Mouse (Mus musculus) liver, adult (tissue): ENCODE data around the gene Ptger1.

Experiments
- GATA4 ChIP-seq: IDR thresholded peaks from 2 replicates; pipeline ENCODE4 v1.6.1; 2014; ENCODE audit warnings: mild to moderate bottlenecking, low read length; ENCODE audit not compliant: insufficient replicate concordance

Gene Ptger1

DNA sequence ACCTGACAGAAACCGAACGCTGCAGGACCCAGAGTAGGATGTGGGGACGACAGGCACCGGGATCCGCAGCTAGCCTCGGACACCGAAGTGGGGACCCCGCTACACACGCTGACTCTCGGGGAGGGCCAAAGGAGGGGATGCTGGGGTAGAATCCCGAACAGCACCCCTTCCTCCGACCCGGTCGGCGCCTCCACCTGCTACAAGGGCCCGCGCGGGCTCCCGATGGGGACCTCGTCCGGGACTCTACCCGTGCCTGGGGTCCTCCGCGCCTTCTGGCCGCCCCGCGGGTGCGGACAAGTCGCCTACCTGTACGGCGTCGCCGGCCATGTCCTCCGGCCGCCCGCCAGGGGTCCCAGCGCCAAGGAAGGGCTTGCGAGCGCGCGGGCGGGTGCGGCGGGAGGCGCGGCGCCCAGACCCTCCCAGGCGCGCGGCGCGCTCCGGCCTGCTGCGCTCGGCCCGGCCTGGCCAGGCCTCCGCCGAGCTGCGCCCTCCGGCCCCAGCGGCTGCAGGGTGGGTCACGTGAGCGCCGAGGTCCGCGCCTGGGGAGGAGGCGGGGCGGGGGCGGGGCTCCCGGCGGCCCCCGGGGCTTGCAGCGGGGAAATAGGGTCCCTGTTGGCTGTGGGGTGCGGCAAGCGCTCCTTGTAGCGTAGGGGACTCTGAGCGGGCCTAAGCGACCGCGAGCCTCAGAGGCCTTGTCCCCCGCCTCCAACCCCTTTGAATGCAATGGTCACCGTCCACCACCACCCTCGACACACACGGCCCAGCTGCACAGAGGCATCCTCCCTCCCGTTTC is 32.4 kb downstream of the Ptger1 start, which contains the start of gene Pkn1:
TSS of gene Pkn1 (minus strand) at position 519 of the 793 bp plus-strand sequence.
- TF ChIP-seq GATA4: no peak

DNA sequence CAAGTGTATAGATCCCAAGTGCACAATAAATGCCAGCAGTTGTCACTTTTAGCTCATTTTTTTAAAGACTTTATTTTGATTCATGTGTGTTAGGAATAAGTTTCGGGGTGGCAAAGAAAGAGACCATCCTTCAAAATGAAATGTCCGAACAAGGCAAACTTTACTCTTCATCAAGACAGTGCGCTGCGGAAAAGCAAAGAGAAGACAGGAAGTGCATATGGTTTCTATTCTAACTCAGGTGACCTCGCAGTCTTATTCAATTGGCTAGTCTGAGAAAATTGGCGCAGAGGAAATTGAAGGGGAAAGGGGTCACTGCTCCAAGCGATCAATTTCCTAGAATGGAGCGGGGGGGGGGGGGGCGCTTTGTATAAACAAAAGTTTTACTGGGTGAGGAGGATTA is 33.1 kb downstream of the Ptger1 start:
- TF ChIP-seq GATA4: no peak

DNA sequence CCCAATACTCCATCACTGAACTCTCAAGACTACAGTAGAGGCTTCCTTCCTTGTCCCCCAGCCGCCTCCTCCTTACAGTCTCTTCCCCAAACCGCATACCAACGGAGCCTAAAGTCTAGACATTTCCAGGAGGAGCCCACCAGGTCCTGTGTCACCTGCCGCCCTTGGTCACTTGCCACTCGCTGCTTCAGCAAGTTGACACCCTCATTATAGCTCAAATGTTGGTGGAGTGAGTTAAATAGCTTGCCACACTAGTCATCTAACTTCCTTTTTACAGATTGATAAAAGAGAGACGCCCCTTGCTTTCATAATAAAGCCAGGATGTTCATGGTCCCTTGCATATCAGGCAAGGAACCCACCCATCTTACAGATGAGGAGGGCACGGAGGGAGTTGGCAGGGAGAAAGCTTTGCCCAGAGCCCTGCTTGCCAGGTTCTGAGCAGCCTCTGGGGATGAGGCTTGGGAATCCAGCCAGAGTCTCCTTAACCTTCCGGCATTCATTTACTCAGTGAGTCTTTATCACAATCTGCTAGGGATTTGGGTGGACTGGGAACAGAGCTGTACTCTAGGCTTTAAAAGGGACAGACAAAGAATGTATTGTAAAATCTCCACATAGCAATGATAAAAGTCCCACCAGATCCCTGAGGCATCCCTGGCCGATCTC is 34.1 kb downstream of the Ptger1 start:
- no peak for TF ChIP-seq GATA4

DNA sequence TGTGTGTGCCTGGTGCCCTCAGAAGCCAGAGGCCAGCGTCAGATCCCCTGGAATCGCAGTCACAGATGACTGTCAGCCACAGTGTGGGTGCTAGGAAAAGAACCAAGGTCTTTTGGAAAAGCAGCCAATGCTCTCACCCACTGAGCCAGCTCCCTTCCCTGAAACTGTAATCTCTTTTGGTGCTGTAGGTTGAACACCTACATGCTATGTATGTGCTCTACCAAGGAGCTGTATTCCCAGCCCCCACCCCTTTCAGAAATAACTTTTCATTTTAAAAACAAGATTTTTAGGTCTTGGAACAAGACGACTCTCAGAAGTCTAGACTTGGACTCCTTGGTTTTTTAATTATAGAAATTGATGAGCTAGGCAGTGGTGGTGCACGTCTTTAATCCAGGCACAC is 36.9 kb downstream of the Ptger1 start:
- no peak for TF ChIP-seq GATA4

DNA sequence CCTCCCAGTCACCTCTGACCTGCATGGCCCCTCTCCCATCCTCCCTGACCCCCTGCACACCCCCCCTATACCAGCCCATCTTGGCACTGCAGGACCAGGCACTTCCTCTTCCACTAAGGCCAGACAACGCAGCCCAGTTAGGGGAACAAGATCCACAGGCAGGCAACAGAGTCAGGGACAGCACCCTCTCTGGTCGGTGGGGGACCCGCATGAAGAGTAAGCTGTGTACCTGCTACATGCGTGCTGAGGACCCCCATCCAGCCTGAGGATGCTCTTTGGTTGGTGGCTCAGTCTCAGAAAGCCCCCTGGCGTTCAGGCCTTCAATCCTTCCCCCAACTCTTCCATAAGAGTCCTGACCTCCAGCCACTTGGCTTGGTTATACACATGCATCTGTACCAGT is 39.9 kb downstream of the Ptger1 start:
- no peak for TF ChIP-seq GATA4

DNA sequence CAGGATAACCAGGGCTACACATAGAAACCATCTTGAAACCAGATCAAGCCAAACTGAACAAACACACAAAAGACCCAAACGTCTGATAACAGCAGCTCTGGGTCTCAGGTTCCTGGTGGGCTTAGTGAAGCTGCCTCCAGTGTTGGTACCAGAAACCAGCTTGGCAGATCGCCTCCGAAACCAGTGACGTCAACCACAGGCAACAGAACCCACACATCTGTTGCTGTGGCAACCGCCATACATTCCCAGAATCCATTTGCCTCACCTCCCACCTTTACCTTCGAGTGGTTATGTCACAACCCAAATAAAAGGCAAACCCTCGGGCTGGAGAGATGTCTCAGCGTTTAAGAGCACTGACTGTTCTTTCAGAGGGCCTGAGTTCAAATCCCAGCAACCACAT is 41.1 kb downstream of the Ptger1 start:
- no peak for TF ChIP-seq GATA4

DNA sequence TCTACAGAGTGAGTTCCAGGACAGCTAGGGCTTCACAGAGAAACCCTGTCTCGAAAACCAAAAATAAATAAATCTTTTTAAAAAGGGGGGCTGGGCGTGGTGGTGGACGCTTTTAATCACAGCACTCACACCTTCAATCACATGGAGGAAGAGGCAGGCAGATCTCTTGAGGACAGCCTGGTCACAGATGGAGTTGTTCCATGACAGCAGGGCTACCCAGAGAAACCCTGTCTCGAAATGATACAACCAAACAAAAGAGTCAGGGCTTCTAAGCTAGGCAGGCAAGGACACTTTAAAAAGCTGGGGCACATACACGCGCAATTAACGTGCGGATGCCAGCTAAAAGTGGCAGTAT is 48.2 kb downstream of the Ptger1 start:
- TF ChIP-seq GATA4: no peak

DNA sequence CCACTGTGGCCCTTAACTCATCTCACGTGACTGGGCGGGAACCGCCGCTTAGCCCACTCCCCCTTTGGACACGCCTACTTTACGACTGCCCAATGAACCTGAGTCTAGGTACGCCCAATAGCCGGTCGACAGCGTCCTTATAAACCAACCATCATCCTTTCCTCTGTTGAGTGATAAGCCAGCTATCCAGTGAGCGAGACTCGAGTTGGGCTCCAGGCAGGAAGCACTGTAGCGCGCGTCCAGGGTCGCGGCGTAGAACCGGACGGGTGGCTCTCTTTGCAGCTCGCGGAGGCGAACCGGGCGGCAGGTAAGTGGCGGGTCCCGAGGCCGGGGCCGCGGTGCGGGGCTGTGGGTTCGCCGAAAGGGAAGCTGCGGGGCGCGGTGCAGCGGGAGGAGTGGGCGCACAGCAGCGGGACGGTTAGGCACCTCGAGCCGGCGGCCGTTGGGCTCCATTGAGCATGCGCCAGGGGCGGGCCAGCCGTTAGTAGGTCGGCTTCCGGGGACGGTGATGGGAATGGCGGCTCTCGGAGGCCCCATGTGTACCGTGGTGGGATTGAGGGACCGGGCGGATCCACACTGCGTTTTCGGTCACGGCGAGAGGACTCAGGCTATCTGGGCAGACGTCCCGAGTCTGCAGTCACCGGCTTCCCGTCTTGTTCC is 48.7 kb downstream of the Ptger1 start, which contains the start of gene Ddx39:
TSS of gene Ddx39 (plus strand) at position 147 of the 660 bp plus-strand sequence.
- TF ChIP-seq GATA4: peak; percentile 27; the same call in 1 of the 2 replicates

DNA sequence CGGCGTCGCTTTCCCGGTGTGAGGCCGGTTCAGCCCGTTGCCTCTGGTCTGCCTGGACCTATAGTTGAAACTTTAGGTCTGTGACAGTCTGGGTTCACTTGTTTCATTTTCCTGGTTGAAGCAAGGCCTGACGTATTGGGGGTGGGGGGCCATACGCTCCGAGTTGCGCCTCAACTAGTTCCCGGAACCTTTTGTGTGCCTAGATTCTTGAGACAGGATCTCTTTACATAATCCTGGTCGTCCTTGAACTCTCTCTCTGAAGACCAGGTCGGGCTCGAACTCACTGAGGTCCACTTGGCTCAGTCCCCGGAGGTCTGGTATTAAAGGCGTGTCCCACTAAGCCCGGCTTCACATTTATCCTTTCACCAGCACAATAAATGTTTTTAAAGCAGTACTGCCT is 49.3 kb downstream of the Ptger1 start:
- no peak for TF ChIP-seq GATA4

DNA sequence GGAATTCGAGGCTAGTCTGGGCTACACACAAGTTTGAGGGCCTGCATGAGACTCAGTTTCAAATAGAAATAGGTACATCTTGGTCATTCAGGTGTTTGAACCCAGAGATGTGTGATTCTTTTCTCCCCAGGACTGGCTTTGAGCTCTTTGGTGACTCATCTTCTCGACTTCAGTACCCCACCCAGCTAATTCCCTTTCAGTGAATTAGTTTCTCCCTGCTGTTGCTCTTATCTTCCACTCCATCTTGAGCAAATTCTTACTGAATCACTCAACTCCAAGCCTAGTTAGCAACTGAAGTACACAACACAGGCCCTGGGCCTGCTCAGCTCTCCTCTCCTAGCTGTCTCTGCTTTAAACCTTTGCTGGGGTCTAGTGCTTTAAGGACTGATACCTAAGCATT is 50.1 kb downstream of the Ptger1 start:
- TF ChIP-seq GATA4: no peak

DNA sequence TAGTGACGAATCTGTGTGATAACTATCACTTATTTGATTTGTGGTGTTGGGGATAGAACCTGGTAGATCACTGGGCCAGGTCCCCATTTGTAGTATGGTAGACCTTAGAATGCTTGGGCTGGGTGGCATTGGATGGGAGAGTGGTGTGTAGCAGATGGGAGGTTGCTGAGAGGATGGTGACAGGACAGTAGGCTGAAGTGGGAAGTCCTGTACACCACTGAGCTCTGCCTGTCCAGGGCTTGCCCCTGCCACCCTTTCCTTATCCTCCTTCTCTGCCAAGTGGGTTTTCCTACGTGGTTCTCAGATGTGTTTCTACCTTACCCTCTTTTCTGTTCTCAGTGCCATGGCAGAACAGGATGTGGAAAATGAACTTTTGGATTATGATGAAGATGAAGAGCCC is 52.6 kb downstream of the Ptger1 start:
- TF ChIP-seq GATA4: no peak

DNA sequence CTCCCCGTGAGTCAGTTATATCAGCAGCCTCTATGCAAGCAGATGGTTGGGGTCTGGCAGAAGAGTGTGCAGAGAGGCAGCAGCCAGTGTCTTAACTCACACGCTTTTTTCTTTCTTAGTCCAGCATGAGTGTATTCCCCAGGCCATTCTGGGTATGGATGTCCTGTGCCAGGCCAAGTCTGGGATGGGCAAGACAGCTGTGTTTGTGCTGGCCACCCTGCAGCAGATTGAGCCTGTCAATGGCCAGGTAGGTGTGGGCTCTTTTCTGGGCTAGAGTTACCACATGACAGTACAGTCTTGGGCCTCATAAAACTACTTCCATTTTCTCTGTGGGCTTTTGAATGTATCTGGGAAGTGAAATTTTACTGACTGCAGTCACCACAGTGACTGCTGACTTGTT is 53.2 kb downstream of the Ptger1 start:
- TF ChIP-seq GATA4: no peak

DNA sequence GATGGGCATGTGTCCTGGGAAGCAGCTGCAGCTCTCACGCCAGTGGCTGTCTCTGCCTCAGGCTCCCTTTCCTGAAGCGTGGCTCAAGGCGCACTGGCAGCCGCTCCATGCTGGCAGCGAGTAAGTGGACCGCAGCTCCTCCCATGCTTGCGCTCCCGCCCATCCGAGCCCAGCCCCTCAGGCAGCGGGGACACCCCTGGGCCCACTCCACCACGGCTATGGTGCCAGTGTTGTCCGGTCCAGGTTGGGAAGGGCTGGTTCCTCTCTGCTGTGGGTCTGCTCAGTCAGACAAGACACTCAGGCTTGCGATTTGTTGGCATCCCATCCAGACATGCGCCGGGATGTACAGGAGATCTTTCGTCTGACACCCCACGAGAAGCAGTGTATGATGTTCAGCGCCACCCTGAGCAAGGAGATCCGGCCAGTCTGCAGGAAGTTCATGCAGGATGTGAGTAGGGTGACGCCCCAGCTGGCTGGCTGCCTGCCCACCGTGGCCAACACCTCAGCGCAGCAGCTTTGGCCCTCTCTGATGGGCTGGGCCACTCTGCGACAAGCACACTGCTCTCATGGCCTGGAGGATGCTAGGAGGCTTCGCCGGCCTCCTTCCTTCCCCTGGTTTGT is 55.0 kb downstream of the Ptger1 start:
- no peak for TF ChIP-seq GATA4
